Mouse (Mus musculus) spleen, adult 2 months (tissue): ENCODE data around the gene Wdr5b. TPM values are rescaled to one million over a fixed set of nuclear protein-coding genes. Genes with fewer than 3 reads are reported as not detected.
"Not testable (repeated sequence)": the region's sequence is repeated elsewhere in the genome, so short reads cannot be mapped to it uniquely, and the experiment has no call there.

ENCODE experiments used
- DNase-seq, 2 experiments: peaks; one replicate each; pipeline versions ENCODE4 v3.0.0 to v3.0.0-alpha.2; 2012 to 2021; ENCODE audit warnings: low spot score in 2 of 2, low read depth in 1 of 2
- H3K27ac ChIP-seq: fragments of 200-500 bp; 2 replicates; pipeline ENCODE4 v1.5.1; 2012; ENCODE audit warnings: low read length, inconsistent platforms; ENCODE audit not compliant: insufficient read depth
- H3K27me3 ChIP-seq: fragments of 200-500 bp; 2 replicates; pipeline ENCODE4 v1.6.1; 2012; ENCODE audit warnings: mild to moderate bottlenecking, moderate library complexity, low read length, inconsistent platforms; ENCODE audit not compliant: control insufficient read depth, insufficient read depth
- H3K36me3 ChIP-seq: fragments of 200-500 bp; 2 replicates; pipeline ENCODE4 v1.6.1; 2012; ENCODE audit warnings: mild to moderate bottlenecking, low read length, inconsistent platforms; ENCODE audit not compliant: control insufficient read depth, insufficient read depth
- H3K4me1 ChIP-seq: fragments of 200-500 bp; 2 replicates; pipeline ENCODE4 v1.6.1; 2011; ENCODE audit warnings: inconsistent platforms; ENCODE audit not compliant: control insufficient read depth, insufficient read depth, insufficient read length
- H3K4me3 ChIP-seq: fragments of 200-500 bp; 2 replicates; pipeline ENCODE4 v1.5.1; 2011; ENCODE audit warnings: mild to moderate bottlenecking, inconsistent platforms; ENCODE audit not compliant: insufficient read depth, insufficient read length; ENCODE audit errors: extremely low read depth
- CTCF ChIP-seq: fragments of 200-500 bp; IDR thresholded peaks from 2 replicates; pipeline ENCODE4 v1.5.1; 2011; ENCODE audit warnings: mild to moderate bottlenecking, inconsistent platforms; ENCODE audit not compliant: insufficient read depth, insufficient read length, insufficient replicate concordance; ENCODE audit errors: extremely low read depth
- POLR2A ChIP-seq: fragments of 200-500 bp; IDR thresholded peaks from 2 replicates; pipeline ENCODE4 v1.6.1; 2011; ENCODE audit warnings: low read depth, low read length, inconsistent platforms
- whole genome bisulfite sequencing: fragments of 180-500 bp; shearing (Covaris S2); methylation state at CpG from one replicate; pipeline ENCODE4 v1.1.7; 2018; 5-methylcytosine and 5-hydroxymethylcytosine counted together
- polyA plus RNA-seq: library from polyadenylated mRNA; depleted of rRNA; stranded (reverse); fragments of >200 nt; gene quantifications from 2 replicates; pipeline ENCODE4 v1.2.3, GENCODE M21; 2012

Gene Wdr5b
- polyA plus RNA-seq, 1 experiment, result 1.7 TPM

DNA sequence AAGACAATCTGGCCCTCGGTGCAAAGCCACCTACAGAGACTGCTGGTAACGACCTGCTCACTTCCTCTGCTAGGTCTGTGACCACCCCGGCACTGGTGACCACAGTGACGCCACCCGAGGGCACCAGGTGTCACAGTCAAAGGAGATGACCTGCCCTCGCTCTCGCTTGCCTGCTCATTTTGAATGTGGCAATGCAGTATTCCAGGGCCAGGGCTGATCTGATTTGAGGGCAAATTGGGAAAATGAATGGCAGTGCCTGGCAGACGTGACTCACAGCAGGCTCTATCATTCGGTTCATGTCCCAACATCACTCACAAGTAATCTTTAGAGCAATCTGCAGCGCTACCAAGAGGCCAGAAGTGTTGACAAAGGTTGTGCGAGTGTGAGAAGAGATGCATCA is 15.4 kb downstream of the Wdr5b start:
- H3K4me3 ChIP-seq, result no peak overlapping the region
- DNase-seq, result no peak
- no peaks in the 10 kb centered on the region for H3K4me1 ChIP-seq
- no peaks in the 10 kb centered on the region for H3K36me3 ChIP-seq
- WGBS, result 88% methylated on average over 11 of the region's 11 CpGs
- TF ChIP-seq POLR2A (no peak), CTCF (no peak)
- no peak overlapping the region for H3K27ac ChIP-seq
- H3K27me3 ChIP-seq, result no peaks in the 10 kb centered on the region

DNA sequence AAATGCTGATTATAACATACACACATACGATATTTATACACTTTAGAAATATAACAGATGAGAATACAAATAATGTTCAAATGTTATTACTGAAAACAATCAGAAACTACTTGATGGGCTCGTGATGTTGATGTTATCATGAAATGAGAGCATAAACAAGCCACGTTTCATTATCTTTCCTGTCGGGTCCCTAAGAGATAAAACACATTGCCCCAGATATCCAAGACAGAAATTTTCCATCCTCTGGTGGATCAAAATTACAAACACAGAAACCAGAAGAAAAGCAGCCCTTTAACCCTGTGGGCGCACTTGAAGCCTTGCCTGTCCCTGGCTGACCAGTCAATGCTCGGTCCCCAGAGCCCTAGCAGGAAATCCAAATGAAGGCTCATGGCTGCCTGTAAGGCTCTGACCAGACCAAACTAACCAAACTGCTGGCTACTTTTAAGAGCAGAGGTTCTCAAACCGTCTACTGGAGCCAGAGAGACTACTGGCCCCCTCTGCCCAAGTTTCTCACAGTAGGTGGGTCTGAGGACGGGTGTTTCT is 17.0 kb downstream of the Wdr5b start:
- WGBS, result 86% methylated on average over 8 of the region's 8 CpGs
- Histone ChIP-seq H3K36me3 (no peaks in the 10 kb centered on the region), H3K4me3 (no peak overlapping the region), H3K27me3 (no peaks in the 10 kb centered on the region), H3K4me1 (no peaks in the 10 kb centered on the region), H3K27ac (no peak overlapping the region)
- DNase-seq, result no peak
- TF ChIP-seq CTCF (no peak), POLR2A (no peak)

GRCm38 (mm10) chr16:36062534-36062933 is 21.5 kb downstream of the Wdr5b start:
- not testable (repeated sequence) for H3K27me3 ChIP-seq, H3K4me1 ChIP-seq, H3K4me3 ChIP-seq, H3K27ac ChIP-seq, DNase-seq, H3K36me3 ChIP-seq
- WGBS, result 87% methylated on average over 1 of the region's 1 CpGs

GRCm38 (mm10) chr16:36063315-36063714 is 22.3 kb downstream of the Wdr5b start:
- no peak overlapping the region for H3K27ac ChIP-seq
- 86% methylated on average over 2 of the region's 2 CpGs for WGBS
- no peaks in the 10 kb centered on the region for H3K27me3 ChIP-seq
- no peaks in the 10 kb centered on the region for H3K4me1 ChIP-seq
- no peak for DNase-seq
- H3K36me3 ChIP-seq, result no peaks in the 10 kb centered on the region
- no peak overlapping the region for H3K4me3 ChIP-seq
- TF ChIP-seq CTCF, result no peak
- TF ChIP-seq POLR2A, result no peak

DNA sequence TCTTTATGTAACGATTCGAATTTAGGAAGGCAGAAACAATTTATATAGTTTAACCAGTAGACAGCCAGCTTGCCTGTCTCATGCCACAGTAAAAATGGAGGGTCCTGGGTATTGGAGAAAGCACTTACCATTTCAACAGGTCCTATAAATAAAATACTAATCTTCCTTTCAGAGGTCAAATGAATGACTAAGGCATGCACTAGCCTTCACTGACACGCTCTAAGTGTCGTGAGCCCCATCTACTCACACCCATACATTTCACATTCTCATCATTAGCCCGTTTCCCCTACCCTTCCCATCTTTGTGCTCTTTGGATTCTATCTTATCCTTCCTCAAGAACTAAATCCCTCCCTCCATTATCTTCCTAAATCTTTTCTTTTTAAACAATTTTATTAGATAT is 23.9 kb downstream of the Wdr5b start:
- 94% methylated on average over 5 of the region's 5 CpGs for WGBS

GRCm38 (mm10) chr16:36067694-36068093 is 26.7 kb downstream of the Wdr5b start:
- H3K27me3 ChIP-seq, result no peaks in the 10 kb centered on the region
- 58% methylated on average over 2 of the region's 2 CpGs for WGBS
- DNase-seq, result no peak
- no peak overlapping the region for H3K4me3 ChIP-seq
- no peak for TF ChIP-seq POLR2A
- no peak for TF ChIP-seq CTCF
- no peaks in the 10 kb centered on the region for H3K36me3 ChIP-seq
- H3K4me1 ChIP-seq, result no peaks in the 10 kb centered on the region
- no peak overlapping the region for H3K27ac ChIP-seq

More for the DNA sequence above, 23.9 kb downstream of the Wdr5b start:
- Histone ChIP-seq H3K4me1 (no peaks in the 10 kb centered on the region), H3K4me3 (no peak overlapping the region), H3K27me3 (no peaks in the 10 kb centered on the region), H3K36me3 (no peaks in the 10 kb centered on the region), H3K27ac (no peak overlapping the region)
- no peak for DNase-seq
- TF ChIP-seq CTCF (no peak), POLR2A (no peak)

GRCm38 (mm10) chr16:36068356-36068755 is 27.4 kb downstream of the Wdr5b start:
- 91% methylated on average over 3 of the region's 3 CpGs for WGBS
- TF ChIP-seq CTCF, result no peak
- no peak for TF ChIP-seq POLR2A
- DNase-seq, result no peak
- H3K4me3 ChIP-seq, result no peak overlapping the region
- H3K4me1 ChIP-seq, result no peaks in the 10 kb centered on the region
- H3K36me3 ChIP-seq, result no peaks in the 10 kb centered on the region
- no peak overlapping the region for H3K27ac ChIP-seq
- no peaks in the 10 kb centered on the region for H3K27me3 ChIP-seq
